Mouse (Mus musculus) frontal cortex, adult (tissue): ENCODE measurements around the gene Ppm1f.
"Not testable (repeated sequence)": the region's sequence is repeated elsewhere in the genome, so short reads cannot be mapped to it uniquely, and the experiment has no call there.

Experiments
- ATAC-seq: cut with Nextera tagmentation; 2 replicates; pipeline ENCODE4 v1.9.2; 2017; ENCODE audit warnings: mild to moderate bottlenecking, moderate library complexity, mixed read lengths; ENCODE audit not compliant: low TSS enrichment

Ppm1f gene

GRCm38 (mm10) chr16:16896382-16897055 is at the start of gene Ppm1f:
TSS of gene Ppm1f (plus strand) at chr16:16896469.
- ATAC-seq: peak; percentile 86

- no peak for ATAC-seq
Observed at GRCm38 (mm10) chr16:16849196-16849595, 47.1 kb upstream of the Ppm1f start.

- no peak for ATAC-seq
Observed at GRCm38 (mm10) chr16:16852411-16852810, 43.9 kb upstream of the Ppm1f start.

GRCm38 (mm10) chr16:16854836-16855235 is 41.4 kb upstream of the Ppm1f start:
- ATAC-seq: peak; percentile 66

GRCm38 (mm10) chr16:16855541-16855940 is 40.7 kb upstream of the Ppm1f start:
- ATAC-seq: peak; percentile 99

- not testable (repeated sequence) for ATAC-seq
Observed at GRCm38 (mm10) chr16:16856054-16856453, 40.2 kb upstream of the Ppm1f start.

- no peak for ATAC-seq
Observed at GRCm38 (mm10) chr16:16856731-16857476, 39.4 kb upstream of the Ppm1f start.

GRCm38 (mm10) chr16:16862288-16862687 is 34.0 kb upstream of the Ppm1f start:
- no peak for ATAC-seq

GRCm38 (mm10) chr16:16863978-16864377 is 32.3 kb upstream of the Ppm1f start, which contains the start of gene Igll1:
TSS of gene Igll1 (minus strand) at chr16:16863985.
- no peak for ATAC-seq

- no peak for ATAC-seq
Observed at GRCm38 (mm10) chr16:16865217-16865616, 31.1 kb upstream of the Ppm1f start.

GRCm38 (mm10) chr16:16865696-16866561 is 30.3 kb upstream of the Ppm1f start:
- ATAC-seq: no peak

- peak; percentile 4; the same call in 1 of the 2 replicates for ATAC-seq
Observed at GRCm38 (mm10) chr16:16870241-16870616, 26.0 kb upstream of the Ppm1f start.

- peak; percentile 99 for ATAC-seq
Observed at GRCm38 (mm10) chr16:16870617-16871331, 25.5 kb upstream of the Ppm1f start, which contains the start of the genes Top3b and Vpreb1. TSS of gene Top3b (plus strand) at chr16:16870736. TSS of gene Vpreb1 (minus strand) at chr16:16870843.

- no peak for ATAC-seq
Observed at GRCm38 (mm10) chr16:16879025-16879424, 17.2 kb upstream of the Ppm1f start.

- no peak for ATAC-seq
Observed at GRCm38 (mm10) chr16:16888341-16888740, 7.9 kb upstream of the Ppm1f start.

GRCm38 (mm10) chr16:16892366-16892765 is 3.9 kb upstream of the Ppm1f start:
- no peak for ATAC-seq

- ATAC-seq: no peak
Observed at GRCm38 (mm10) chr16:16896015-16896381, 271 bp upstream of the Ppm1f start.

- ATAC-seq: peak; percentile 10; the same call in 1 of the 2 replicates
Observed at GRCm38 (mm10) chr16:16897056-16897584, 851 bp downstream of the Ppm1f start.

GRCm38 (mm10) chr16:16902329-16902728 is 6.1 kb downstream of the Ppm1f start:
- no peak for ATAC-seq

GRCm38 (mm10) chr16:16903188-16903587 is 6.9 kb downstream of the Ppm1f start:
- ATAC-seq: no peak

- ATAC-seq: no peak
Observed at GRCm38 (mm10) chr16:16907799-16908198, 11.5 kb downstream of the Ppm1f start.
